Mouse (Mus musculus) lung, adult 2 months (tissue): ENCODE measurements at regions not wholly inside any gene's neighbourhood (a gene's known extent, or its start where the extent isn't known, plus 50 kb on each side); places are given as distances from the start of the nearest gene placed in this dataset.

ENCODE experiments used
- CTCF ChIP-seq: fragments of 200-500 bp; IDR thresholded peaks from 2 replicates; pipeline ENCODE4 v1.5.1; 2011; ENCODE audit warnings: mild to moderate bottlenecking, low read length, control low read depth; ENCODE audit not compliant: insufficient read depth
- POLR2A ChIP-seq: fragments of 200-500 bp; IDR thresholded peaks from 2 replicates; pipeline ENCODE4 v1.6.1; 2011; ENCODE audit warnings: low read depth, mild to moderate bottlenecking, control low read depth, low read length, borderline replicate concordance; ENCODE audit errors: extremely low read depth

GRCm38 (mm10) chr12:71481371-71481770, 171.7 kb downstream of the Dact1 start:
- TF ChIP-seq CTCF (no peak), POLR2A (no peak)
